Mouse (Mus musculus): ENCODE data around the gene Dazap1.

Dazap1 gene

GRCm38 (mm10) chr10:80321670-80322581 is 60.6 kb downstream of the Dazap1 start:
- no peak for DNase-seq (ENCODE audit: low read depth, low spot score)

- no peak for DNase-seq (ENCODE audit: low read depth, low spot score)
Measured at GRCm38 (mm10) chr10:80322811-80323211, 61.5 kb downstream of the Dazap1 start.

GRCm38 (mm10) chr10:80323261-80324119 is 62.2 kb downstream of the Dazap1 start:
- peak; percentile 47 for DNase-seq (ENCODE audit: low read depth, low spot score)

GRCm38 (mm10) chr10:80324120-80325037 is 63.1 kb downstream of the Dazap1 start:
- DNase-seq (ENCODE audit: low read depth, low spot score) = no peak

- no peak for DNase-seq (ENCODE audit: low read depth, low spot score)
Measured at GRCm38 (mm10) chr10:80325045-80325444, 63.8 kb downstream of the Dazap1 start.

- peak; percentile 60 for DNase-seq (ENCODE audit: low read depth, low spot score)
Measured at GRCm38 (mm10) chr10:80329273-80330081, 68.2 kb downstream of the Dazap1 start, which contains the start of the genes Pcsk4 and Reep6. Gene Pcsk4 (minus strand): TSS chr10:80329498. Gene Reep6 (plus strand): TSS chr10:80329953.

GRCm38 (mm10) chr10:80330084-80330483 is 68.8 kb downstream of the Dazap1 start:
- DNase-seq (ENCODE audit: low read depth, low spot score) = no peak

GRCm38 (mm10) chr10:80330888-80331287 is 69.6 kb downstream of the Dazap1 start:
- DNase-seq (ENCODE audit: low read depth, low spot score) = no peak

GRCm38 (mm10) chr10:80331636-80332524 is 70.6 kb downstream of the Dazap1 start:
- no peak for DNase-seq (ENCODE audit: low read depth, low spot score)

GRCm38 (mm10) chr10:80332525-80332989 is 71.3 kb downstream of the Dazap1 start:
- no peak for DNase-seq (ENCODE audit: low read depth, low spot score)

GRCm38 (mm10) chr10:80336263-80336662 is 75.0 kb downstream of the Dazap1 start:
- DNase-seq (ENCODE audit: low read depth, low spot score) = no peak

All from 3T3-L1 (cell line).